Mouse (Mus musculus) neutrophil, adult 5-6 weeks (primary cell): ENCODE measurements around the gene Ifi44. TPM values are rescaled to one million over a fixed set of nuclear protein-coding genes. Genes with fewer than 3 reads are reported as not detected.

Experiments used
- ATAC-seq: fragments of 151-379, 151-347 bp; 2 replicates; pipeline ENCODE4 v1.8.0; 2017; ENCODE audit warnings: mild to moderate bottlenecking, moderate TSS enrichment; ENCODE audit not compliant: insufficient number of reproducible peaks, poor library complexity, low FRiP score, severe bottlenecking; ENCODE audit errors: extremely low read depth
- total RNA-seq: library from RNA; stranded (forward); fragments of 200-1000 nt; gene quantifications from 2 replicates; pipeline ENCODE4 v1.2.3, GENCODE M21; 2017

Gene Ifi44
- 0.86 TPM in 1 of 2 replicates, not detected in the other for total RNA-seq

DNA sequence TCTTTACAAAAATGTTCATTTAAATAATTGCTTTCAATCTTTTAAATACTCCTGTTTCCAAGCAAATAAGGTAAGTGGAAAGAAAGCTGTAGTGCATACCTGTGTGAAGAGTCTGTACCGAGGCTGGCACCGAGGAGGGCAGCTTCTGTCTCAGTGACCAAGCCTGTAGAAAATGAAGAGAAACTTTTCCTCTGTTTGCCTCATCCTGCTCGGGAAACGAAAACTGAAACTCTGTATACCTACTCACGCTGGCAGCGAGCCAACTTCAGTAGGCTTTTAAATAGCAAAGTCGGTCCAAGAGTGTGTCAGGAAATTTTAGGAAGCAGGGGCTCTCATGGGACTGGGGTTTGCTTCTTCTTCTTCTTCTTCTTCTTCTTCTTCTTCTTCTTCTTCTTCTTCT lies at the start of gene Ifi44:
Ifi44 (minus strand) TSS at position 224 of the 400 bp plus-strand sequence.
- no peak for ATAC-seq

DNA sequence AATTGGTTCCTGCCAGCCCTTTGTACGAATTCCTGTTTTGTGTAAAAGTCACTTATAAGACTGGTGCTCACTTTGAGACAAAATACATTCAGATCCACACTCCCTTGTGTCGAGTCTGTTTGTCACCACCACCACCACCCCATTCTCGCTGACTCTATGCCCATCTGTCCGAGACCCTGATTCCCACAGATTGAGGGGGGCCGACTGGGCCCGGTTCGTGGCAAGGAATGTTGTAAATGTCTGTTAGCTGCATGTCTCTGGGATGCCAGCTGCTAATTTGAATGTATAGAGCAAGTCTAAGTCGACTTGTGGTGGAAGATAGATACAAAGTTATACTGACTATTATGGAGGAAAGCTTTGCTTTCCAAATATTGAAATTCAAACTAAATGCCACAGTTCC lies 38.9 kb upstream of the Ifi44 start:
- ATAC-seq: no peak

DNA sequence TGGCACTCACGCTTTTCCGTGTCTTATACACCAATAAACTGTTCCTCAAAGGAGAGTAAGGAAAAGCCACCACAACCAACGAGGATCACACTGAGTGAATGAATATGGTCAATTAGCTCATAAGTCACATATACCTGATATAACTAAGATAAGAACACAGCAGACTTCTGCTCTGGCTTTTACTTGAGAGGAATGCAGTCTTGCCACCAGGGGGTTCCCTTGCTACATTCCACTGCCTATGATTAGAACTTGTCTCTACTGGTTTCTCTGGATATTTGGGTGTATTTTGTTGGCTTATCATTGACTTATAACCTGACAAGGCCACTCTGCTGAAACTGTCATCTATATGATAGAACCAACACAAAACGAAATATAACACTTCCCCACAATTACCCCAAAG lies 25.3 kb upstream of the Ifi44 start:
- ATAC-seq: no peak

DNA sequence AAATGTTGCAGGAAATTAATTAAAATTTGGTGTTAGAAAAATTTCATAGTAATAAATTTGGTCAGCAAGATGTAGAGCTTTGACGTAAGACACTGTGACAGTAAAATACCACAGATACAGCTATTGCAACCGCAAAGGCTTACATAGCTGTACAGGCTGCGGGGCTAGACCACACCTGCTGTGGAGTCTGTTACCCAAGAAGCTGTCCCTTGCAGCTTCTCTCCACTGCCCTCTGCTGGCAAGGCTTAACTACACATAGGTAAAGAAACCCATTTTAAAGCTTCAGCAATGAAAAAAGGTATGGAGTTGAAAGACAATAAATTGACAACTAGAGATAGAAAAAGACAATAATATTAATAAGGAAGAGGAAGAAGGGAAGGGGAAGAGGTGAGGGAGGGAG lies 21.3 kb upstream of the Ifi44 start:
- ATAC-seq: no peak

DNA sequence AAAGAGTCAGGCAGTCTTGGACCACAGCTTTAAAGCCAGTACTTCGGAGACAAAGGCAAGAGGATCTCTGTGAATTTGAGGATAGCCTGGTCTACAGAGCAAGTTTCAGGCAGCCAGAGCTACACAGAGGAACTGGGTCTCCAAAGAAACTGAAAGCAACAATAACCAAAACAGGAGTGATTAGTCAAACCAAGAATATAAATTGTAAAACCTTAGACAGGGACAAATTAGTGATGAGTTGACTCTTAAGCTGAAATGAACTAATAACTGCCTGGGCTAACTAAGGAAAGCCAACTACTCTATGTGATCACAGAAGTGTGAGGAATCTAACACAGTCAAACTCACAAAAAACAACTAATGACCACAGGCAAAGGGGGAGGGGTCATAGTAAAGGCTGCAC lies 1.2 kb downstream of the Ifi44 start:
- ATAC-seq: no peak

DNA sequence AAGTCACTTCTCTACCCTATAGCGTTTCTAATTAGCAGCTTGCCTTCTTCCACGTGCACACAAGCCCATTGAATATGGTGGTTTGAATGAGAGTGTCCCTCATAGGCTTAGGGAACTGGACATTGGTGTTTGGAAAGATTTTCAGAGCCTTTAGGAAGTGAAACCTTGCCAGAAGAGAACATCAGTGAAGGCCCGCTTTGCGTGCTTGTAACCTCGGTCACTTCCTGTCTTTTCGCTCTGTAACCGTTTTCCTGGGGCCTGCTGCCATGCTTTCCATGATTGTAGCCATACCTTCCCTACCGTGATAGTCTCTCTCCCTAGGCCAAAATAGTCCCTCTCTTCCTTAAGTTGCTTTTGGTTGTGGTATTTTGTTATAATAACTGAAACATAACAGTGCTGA lies 3.7 kb downstream of the Ifi44 start:
- ATAC-seq: no peak

DNA sequence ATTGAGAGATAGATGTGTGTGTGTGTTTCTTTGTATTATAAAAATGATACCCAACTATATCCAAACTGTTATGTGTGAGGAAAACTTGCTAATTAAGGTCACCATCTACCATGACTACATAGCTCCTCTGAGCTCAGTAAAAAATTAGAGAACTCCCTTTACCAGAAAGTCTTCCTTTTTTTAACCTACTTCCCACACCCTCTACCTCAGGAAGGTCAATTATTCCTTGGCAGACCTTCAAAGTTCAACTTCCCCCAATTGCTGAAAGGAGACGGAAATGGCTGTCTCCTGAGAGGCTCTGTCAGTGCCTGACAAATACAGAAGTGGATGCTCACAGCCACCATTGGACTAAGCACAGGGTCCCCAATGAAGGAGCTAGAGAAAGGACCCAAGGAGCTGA lies 7.5 kb downstream of the Ifi44 start:
- ATAC-seq: no peak

DNA sequence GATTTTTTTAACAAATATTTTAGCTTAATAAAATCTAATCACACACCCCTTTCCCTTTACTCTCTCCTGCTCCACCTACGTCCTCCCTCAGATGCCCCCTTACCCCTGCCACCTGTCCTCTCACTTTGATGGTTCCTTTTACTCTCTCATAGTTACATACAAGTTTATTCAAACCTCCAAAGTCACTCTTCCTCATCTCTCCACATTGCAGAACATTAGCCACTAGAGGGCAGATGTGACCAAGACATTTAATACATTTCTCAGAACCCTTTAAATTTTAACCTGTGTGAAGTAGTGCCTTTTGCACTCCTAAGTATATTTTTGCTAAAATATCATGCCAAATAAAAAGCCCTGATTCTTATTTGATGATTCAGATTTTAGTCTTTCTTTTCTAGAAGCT lies 33.5 kb downstream of the Ifi44 start:
- ATAC-seq: no peak

GRCm38 (mm10) chr3:151707335-151707734 lies 42.4 kb downstream of the Ifi44 start:
- ATAC-seq: no peak

Other genes with a start within 250 kb of the Ifi44 start
- not detected in 2 replicates for gene Ifi44l, start 12.9 kb upstream of the Ifi44 start, total RNA-seq
- gene Ptgfr, start 87.7 kb upstream of the Ifi44 start, total RNA-seq: not detected in 2 replicates